Mouse (Mus musculus): ENCODE measurements around the gene Adk.

DNA sequence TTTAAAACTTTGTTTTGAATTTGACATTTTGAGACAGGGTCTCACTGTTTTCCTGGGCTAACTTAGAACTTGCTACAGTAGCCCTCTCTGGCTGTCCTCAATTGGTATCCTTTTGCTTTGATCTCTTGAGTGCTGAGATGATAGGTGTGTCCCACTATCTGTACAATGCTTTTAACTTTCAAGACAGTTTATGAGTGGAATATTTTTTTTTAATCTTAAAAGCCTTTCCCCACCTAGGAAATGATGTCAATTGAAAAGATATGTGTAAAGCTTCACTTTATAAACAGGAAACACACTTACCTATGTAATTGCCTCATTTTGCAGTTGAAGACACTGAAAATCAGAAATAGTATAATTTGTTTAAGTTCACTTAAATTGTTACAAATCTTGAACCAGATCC, 26.1 kb downstream of the Adk start:
- TF ChIP-seq TCF12 (IDR thresholded peaks at IDR 0.05; ENCODE audit: low read depth, low read length) (no peak), CTCF (conservative IDR thresholded peaks at IDR 0.05 in 1 of 2, IDR thresholded peaks at IDR 0.05 in 1 of 2; ENCODE audit: low read depth in 2 of 2, low read length in 2 of 2) (no peak)

Measured in CH12.LX (cell line).